Mouse (Mus musculus): ENCODE results near the gene Bod1. TPM values are rescaled to one million over a fixed set of nuclear protein-coding genes. Genes with fewer than 3 reads are reported as not detected.

Bod1 gene
- polyA plus RNA-seq (2012; rRNA removed; ENCODE audit: low replicate concordance) = 46.7 and 64.8 TPM in 2 replicates

GRCm38 (mm10) chr11:31671354-31672169 lies at the start of gene Bod1:
TSS of gene Bod1 (minus strand) at chr11:31671885.

Other genes starting within 250 kb of the Bod1 start
- 6.6 and 11.4 TPM in 2 replicates for gene Cpeb4, start 200.3 kb upstream of the Bod1 start, polyA plus RNA-seq (2012; rRNA removed; ENCODE audit: low replicate concordance)